Mouse (Mus musculus) spleen, adult 10 weeks (tissue): ENCODE results near the gene Brd3os. TPM values are rescaled to one million over a fixed set of nuclear protein-coding genes. Genes with fewer than 3 reads are reported as not detected.

Experiments
- polyA plus RNA-seq: library from polyadenylated mRNA; stranded (reverse); fragments of 350-450 nt; fragmentation: Illumina TruSeq; extraction: RNeasy Lipid Tissue Mini Kit (QIAGEN cat#74804); gene quantifications from one replicate; pipeline ENCODE4 v1.2.3, GENCODE M21; 2015; ENCODE audit warnings: low replicate concordance; ENCODE audit not compliant: insufficient read depth

Gene Brd3os
- 1.2 TPM for polyA plus RNA-seq

DNA sequence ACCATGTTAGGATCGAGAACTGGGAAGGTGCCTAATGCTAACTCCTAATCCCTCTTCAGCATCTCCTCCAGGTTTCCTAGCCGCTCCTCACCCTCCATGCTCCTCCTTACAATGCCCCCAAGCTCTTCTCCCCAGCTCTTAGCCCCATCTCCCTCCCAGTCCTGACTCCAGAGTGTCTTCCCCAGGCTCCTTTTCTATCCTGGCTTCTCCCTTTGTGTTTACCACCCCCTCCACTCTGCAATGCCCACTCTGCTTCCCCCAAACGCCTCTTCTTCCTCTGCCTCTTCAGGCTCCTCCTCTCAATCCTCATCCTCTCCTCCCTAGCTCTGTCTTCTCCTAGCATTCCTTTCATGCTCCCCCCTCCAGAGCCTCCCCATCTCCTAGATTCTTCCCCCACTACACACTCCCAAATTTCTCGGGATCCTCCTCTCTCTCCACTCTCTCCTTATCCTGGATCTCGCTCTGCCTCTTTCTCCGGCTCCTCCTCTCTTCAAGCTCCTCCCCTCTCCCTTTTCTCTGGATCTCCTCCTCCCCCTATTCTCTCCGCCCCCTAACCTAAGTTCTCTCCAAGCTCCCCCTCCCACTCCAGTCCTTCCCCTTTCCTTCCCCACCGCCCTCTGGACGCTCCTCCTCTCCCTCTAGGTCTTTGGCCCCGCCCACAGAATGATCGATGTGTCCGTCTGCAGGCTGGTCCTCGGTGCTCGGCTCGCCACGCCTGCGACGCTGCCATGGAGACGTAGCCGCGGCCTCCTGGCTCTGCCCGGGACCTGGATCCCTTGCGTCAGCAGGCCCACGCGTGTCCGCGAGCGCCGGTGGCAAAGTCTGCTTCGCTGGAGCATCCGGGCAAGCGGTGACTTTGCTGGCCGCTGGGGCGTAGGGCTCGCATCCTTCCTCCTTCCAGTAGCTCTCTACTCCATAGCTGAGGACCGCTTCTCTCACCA is at the start of gene Brd3os:
Gene Brd3os (plus strand): TSS at position 558 of the 941 bp plus-strand sequence.

DNA sequence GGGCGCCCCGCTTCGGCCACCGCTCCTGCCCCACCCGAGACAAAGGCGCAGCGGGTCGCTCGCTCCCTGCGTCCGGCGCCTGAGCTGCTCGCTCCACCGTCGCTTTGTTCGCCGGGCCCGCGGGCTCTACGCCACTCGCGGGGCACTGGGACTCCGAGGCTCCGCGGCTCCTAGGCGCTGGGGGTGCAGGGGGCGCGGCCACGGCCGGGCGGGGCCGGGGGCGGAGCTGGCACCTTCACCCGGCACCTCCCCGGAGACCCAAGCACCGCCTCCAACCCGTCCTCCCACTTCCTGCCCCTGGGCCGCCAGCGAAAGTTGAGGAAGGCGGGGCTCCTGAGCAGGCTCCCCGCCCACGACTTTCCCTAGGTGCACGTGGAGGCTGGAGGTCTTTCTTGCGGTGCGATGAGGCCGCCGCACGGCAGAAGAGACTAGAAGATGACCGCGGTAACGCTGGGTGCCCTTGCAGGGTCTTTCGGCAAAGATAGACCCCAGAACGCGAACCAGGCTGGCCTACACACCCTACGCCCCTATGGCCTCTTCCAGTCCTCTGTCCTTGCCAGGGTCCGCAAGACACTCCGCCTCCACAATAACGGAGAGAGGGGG is 15.2 kb upstream of the Brd3os start, which contains the start of gene Vav2:
Gene Vav2 (minus strand): TSS at position 179 of the 603 bp plus-strand sequence.

Other genes with a start within 250 kb of the Brd3os start
- 2.2 TPM for gene Sardh, start 194.0 kb upstream of the Brd3os start, polyA plus RNA-seq
- gene Vav2, start 15.3 kb upstream of the Brd3os start, polyA plus RNA-seq: 43.7 TPM
- 19.4 TPM for gene Brd3, start 65.3 kb downstream of the Brd3os start, polyA plus RNA-seq
- gene Wdr5, start 72.8 kb downstream of the Brd3os start, polyA plus RNA-seq: 48.0 TPM
- gene Rxra, start 234.1 kb downstream of the Brd3os start, polyA plus RNA-seq: 17.5 TPM